Mouse (Mus musculus) right cerebral cortex, postnatal 36 days (tissue): ENCODE data around the gene Tmem39a.

Source experiments
- DNase-seq, 2 experiments: peaks; one replicate each; pipeline ENCODE4 v3.0.0; 2022; ENCODE audit warnings: low spot score in 2 of 2, mixed read lengths in 1 of 2

Tmem39a gene

DNA sequence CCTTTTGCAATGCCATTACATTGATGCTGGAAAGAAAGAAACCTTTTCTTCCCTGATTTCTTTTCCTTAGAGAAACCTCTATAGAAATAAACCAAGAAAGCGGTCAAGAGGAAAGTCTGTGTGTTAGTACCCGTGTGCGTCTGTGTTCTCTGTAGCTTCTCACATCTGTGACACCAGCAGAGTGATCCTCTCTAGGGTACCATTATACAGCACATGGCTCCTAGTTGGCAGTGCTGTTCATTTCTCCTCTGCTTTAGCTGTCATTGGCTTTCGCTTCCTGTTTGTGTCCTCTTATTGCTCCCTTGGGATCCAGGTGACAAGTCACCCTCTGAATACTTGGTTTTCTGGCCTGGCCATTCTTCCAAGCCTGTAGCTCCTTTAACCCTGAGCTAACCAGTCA lies 29.1 kb downstream of the Tmem39a start:
- DNase-seq, result no peak

DNA sequence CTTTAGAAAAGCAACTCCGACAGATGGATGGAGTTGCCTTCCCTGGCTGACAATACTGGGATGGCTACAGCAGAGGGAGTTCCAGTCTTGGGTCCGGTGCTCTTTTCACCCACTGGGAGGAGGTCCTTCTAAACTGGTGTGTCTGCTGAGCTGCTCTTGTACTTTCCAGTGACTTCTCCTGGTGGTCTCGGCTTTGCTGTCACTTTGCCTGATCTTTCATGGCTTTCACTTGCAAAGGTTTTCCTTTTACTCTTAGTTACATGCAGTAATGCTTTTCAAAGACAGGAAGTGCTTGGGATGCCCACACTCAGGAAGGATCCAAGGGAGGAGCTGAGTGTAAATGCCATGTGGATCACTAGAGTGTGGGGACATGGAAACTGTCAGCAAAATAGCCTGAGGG lies 33.0 kb downstream of the Tmem39a start:
- DNase-seq, result no peak

DNA sequence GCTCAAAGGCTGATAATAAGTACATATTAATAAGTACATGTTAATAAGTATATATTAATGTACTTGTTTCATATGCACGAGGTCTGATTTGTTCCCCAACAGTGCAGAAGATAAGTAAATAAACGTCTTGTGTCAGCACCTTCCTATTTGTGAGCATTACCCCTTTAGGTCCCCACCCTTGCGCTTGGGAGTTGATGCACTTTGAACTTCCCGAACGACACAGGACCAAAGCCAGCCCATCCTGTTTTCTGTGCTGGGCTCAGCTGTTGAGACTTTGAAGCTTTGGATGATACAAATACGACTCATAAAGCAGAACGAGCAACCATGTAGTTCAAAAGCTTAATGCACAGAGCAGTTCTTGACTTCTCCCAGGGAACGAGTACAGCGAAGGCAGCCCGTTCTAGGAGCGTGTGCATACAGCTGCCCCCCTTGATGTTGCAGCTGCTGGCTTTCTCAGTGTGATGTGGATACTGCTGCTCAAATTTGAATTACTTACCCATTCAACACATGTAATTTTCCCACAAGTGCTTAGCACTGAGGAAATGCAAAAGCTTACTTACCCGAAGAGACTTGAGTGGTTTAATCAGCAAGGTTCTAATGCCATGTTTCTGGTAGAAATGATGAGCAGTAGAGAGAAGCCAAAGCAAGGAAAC lies 33.7 kb downstream of the Tmem39a start:
- no peak for DNase-seq

DNA sequence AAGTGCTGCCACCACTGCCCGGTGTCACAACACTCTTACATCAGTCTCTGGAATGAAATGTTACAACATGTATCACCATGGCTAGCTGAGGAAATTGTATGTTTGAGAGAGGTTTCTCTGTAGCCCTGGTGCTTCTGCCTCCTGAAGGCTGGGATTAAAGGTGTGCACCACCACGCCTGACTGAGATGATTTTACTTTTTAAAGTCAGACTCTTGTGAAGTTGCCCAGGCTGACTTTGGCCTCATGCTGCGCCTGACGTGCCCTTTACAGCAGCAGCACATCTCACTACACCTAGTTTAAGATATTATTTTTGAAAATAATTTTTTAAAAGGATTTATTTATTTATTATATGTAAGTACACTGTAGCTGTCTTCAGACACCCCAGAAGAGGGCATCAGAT lies 34.4 kb downstream of the Tmem39a start:
- DNase-seq, result no peak

DNA sequence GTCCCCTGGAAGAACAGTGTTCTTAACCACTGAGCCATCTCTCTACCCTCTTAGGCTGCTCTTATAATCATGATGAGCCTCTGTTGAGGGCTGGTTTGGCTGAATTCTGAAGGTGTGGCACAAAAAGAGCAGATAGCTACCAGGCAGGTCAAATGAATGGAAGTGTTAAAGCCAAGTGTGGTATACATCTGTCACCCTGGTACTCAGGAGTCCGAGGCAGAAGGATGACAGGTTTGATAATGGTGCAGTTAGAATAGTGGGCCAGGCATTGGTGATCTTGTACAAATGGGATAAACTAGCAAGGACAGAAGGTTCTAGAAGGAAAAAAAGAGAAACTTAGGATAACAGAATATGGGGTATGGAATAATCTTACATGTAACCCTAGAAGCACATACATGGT lies 35.9 kb downstream of the Tmem39a start:
- DNase-seq, result no peak

DNA sequence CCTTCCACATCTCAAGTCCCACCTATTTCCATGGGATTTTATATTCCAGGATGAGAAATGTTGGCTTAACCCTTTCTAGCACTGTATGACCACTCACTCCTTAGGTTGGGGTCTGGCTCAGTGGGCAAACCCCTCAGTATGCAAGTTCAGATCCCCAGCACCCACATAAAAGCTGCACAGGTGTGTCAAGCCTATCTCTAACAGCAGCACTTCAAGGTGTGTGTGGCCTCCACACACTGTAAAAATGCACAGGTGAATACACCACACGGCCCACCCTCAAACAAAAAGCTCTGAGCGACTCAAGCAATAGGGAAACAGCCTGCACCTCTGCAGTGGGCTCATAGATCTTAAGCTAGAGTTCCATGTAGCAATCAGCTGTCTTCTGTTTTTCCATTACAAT lies 37.6 kb downstream of the Tmem39a start:
- no peak for DNase-seq

DNA sequence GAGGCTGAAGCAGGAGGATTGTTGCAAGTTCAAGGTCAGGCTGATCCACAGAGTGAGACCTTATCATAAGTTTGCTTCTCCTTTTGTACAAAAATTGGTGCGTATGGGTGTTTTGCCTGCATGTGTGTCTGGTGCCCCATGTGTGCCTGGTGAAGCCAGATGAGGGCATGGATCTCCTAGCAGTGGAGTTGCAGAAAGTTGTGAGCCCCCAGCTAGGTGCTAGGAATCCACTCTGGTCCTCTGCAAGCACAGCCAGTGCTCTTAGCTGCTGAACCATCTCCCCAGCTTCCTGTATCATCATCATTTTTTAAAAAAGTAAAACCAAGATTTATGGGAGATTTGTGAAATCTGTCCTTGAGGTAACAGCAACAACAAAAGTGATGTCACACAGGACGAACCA lies 38.2 kb downstream of the Tmem39a start:
- DNase-seq, result no peak

DNA sequence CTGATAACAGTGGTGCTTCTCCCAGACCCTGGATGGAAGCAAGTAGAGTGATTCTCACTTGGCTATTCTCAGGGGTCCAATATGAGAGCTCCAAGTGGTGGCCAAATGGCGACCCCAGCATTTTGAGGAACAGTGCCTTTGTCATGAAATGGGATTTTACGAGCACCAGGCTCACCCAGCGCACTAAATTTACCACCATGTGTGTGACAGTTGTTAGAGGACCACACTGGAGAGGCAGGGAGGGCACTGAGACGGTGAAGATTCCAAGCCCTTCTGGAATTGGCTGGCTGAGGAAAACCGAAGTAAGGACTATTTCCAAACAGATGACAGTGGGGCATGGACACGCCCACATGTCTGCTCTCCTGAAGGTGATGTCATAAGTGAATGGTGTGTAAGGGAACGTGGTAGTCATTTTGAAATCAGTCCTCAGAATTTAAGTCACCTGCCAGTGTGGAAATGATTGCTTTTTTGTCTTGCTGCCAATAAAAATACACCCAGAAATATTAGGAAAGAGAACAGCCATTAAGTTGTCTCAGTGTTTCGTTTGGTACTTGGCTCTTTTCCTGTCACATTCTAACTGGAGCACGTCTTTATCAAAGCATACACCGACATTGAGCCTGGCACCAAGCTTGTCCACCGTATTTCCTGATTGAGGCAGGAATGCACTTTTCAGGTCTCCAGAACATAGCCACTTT lies 40.6 kb downstream of the Tmem39a start:
- no peak for DNase-seq

DNA sequence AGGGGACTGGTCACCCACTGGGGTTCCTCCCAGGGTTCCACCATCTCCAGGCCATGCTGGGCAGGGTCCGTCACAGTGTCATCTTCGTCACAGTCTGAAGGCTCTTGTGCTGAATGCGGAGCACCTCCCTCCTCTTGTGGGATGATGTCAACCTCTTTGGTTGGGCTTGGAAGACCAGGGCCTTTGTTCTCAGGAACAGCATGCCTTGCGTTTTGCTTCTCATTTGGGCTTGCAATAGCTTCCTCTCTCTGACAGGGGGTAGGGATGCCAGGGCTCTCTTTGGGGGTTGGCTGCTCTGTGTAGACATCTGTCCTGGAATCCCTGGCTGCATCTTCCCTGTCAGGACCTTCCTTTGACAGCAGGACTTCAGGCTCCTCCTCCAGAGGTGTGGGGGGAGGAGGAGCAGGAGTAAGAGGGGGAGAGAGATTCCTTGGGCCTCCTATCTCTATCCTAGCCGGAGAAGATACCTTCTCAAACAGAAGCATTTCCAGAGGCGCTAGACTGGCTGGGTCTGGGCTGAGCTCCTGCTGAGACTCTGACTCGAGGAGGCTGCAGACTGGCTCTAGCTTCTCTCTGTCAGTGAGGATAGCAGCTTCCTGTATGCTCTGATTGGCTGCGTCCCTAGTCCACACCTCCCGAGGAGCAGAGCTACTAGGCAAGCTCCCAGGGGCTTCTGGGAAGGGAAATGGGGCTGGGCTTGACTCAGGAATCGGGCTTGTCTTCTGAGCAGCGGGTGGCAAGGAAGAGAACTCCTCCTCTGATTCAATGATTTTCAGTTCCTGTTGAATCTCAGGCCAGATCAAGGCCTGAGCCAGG lies 44.7 kb downstream of the Tmem39a start:
- peak in 1 of 2 experiments; percentile 16 for DNase-seq

DNA sequence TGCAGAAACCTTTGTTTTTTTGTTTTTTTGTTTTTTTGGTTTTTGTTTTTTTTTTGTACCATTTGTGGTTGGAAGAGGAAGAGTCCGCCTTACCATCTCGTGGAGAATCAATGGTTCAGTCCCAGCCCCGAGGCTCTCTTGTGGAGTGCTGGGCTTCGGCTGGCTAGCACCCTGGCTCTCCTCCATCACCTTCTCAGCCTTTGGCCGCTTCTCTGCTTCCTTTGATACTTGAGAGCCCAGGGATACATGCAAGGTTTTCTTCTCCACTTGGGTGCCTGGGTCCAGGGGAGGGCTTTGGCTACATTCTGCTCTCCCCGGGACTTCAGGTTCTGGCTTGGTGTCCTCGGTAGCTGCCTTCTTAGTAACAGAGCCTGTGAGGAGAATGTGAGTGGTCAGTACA lies 48.0 kb downstream of the Tmem39a start:
- DNase-seq, result no peak

DNA sequence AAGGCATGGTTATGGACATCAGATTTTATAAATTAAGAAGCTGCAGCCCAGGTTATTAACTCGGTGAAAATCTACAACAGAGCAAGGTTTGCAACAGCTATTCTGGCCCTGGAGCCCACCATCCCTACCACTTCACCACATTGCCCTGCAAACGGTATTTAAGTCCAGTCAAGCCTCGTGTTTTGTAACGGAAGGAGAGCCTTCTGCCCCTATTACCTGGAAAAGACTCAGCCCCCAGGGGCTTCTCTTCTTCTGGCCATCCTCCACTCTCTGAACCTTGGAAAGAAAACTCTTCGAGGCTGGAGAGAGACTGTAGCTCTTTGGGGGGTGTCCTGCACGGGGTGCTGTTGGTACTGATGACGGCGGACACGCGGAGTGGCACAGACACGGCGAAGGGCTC lies 50.2 kb downstream of the Tmem39a start:
- DNase-seq, result no peak

DNA sequence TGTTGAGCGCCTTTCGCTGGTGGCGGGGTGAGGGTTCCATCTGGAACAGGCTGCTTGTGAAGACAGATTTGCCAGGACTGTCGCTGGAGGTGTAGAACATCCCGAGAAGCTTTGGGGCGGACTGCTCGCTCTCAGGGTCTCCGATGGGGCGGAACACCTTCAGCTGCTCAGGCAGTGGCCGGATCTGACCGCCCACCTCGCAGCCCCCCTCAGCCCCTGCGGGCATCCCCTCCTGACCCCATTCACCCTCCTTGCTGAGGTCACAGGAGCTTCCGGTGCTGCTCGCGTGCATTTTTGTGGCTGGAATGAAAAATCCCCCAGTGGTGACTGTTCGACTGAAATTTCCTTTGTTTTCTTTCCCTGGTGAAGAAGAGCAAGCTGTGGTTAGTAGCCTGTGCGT lies 50.6 kb downstream of the Tmem39a start:
- DNase-seq, result no peak

DNA sequence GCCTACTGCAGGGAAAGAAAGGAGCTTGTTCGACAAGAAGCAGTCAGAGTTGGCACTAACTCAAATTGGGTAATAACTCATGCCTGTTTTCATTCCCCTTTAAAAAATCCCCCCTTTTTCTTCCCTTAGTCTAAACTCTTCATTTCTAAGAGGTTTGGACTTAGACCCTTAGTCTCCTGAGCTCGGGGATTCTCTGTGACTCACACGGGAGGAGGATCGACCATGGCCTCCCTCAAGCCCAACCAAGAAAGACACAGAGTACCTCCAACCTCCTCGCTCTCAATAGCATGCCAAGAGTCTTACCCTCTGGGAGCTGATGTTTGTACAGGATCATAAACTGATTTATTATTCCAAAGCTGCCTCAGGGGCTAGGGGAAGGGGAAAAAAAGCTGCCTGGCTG lies 54.1 kb downstream of the Tmem39a start:
- no peak for DNase-seq

DNA sequence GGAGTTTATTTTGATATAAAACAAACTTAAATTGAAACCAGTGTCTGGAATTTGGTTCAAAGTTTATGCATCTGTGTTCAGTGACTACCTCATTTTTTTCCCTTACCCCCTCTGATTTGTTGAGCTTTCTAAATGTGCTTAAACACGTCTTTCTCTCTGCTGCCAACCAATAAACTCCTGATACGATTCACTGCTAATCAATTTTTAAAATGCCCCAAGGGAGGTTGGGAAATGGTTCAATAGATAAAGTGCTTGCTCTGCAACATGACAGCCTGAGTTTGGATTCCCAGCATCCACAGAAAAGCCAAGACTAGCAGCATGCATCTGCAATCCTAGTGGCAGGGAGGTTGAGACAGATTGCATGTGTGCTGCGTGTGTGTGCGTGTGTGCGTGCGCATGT lies 55.1 kb downstream of the Tmem39a start:
- DNase-seq, result no peak

DNA sequence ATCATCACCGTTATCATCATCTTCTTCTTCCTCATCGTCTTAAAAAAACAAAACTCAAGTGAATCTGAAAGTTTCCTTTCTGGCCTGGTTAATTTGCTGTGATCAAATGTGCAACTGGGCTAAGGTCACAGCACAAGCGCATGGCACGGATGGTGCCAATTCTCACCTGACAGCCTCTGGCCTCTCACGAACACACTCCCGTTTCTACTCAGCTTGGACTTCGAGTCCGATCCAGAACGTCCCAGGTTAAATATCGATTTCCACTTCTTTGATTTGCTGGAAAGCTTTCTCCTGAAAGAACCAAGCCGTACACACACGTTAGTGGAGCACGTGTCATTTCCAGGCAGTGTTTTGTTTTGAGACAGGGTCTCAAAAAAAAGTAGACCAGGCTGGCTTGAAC lies 59.5 kb downstream of the Tmem39a start:
- DNase-seq, result no peak

DNA sequence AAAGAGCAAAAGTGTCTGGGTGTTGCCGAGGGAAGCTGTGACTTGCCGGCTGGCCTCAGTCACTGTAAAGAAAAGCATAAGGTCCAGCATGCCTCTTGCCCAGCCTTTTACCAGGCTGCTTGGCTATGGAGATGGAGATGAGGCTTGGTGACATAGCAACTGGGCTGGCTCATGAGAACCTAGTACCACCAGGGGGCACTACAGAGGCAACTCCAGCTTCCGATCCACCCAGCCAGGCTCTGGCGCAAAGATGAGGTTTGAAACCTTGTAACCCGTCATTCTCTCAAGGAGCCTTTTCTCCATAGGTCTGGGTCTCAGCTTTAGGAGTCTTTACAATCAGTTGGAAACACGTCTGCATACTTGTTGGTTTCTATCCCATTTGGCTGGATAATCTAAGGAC lies 60.6 kb downstream of the Tmem39a start:
- DNase-seq, result peak; percentile 57 to 60

DNA sequence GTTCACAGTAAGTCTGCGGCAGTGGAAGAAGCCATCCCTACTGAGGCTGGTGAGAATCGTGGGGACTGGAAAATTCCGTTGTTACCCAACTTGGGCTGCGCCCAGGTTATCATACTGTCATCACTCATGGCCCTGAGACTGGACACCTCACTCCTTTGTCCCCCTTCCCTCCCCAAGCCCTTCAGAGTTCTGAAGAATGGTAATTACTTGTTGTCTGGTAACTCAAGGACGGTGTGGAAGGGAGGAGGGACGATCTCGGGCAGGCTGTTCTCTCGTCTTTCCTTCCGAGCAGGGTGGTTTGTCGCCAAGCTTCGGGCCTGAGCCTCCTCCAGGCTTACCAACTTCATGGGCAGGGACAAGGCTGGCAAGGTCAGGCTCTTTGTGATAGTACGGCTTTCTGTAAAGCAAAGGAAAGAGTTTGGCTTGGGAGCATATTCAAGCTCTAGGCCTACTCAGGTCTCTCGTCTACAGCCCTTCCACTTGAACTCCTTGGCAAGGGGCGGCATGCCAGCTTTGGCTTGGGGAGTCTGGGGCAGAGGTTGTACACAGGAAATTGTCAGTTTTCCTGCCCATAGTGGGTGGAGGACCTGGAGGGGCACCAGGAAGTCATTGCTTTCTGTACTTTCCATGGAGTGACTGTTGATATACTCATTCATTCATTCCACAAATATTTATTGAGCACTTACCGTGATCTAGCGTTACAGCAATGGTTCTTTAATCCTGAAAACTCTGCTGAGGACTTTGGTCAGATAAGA lies 62.4 kb downstream of the Tmem39a start:
- no peak for DNase-seq

DNA sequence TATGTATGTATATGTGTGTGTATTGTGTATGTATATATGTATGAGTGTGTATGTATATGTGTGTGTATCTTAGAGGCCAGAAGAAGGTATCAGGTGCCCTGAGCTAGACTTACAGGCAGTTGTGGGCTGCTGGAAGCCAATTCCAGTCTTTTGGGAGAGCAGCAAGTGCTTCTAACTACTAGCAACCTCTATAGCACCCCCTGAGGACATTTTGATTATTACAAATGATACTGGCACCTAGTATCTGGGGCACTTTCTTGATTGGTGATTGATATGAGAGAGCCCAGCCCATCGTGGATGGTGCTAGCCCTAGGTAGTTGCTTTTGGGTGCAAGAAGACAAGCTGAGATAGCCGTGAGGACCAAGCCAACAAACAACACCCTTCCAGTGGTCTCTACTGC lies 63.8 kb downstream of the Tmem39a start:
- DNase-seq, result no peak

DNA sequence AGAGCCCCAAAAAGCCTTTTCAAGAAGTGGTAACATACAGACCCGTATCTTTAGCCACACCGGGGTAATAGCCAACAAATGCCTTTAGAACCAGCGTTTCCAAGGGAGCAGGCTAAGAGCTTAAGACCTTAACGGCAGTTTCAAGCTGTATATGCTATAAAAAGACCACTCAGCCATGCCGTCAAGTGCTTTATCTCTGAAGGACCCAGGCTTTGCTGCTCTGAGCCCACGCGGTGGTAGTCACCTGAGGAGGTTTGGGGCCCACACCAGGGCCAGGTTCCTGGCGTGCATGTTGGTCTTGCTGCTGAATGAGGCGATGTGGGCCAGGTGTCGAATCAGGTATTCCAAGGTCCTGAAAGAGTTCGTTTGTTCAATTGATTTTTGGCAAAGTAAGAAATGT lies 65.8 kb downstream of the Tmem39a start:
- DNase-seq, result no peak

DNA sequence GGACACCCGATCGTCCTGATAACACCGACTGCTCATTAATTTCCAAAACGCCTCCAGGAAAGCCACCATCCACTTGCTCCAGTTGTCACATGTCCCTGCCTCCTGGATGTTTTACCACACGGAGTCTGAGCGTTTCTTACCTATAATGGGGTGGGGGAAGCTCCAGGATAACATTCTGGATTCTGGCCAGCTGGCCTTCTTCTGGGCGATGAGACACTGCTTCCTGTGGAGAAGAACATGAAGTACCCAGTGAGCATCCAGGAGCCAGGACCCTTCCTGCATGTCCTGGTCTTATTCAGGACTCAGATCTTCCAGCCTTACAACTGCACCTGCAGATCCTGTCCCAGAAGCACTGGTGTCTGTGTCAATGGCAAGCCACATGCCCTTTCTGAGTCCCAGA lies 66.9 kb downstream of the Tmem39a start:
- DNase-seq, result no peak

DNA sequence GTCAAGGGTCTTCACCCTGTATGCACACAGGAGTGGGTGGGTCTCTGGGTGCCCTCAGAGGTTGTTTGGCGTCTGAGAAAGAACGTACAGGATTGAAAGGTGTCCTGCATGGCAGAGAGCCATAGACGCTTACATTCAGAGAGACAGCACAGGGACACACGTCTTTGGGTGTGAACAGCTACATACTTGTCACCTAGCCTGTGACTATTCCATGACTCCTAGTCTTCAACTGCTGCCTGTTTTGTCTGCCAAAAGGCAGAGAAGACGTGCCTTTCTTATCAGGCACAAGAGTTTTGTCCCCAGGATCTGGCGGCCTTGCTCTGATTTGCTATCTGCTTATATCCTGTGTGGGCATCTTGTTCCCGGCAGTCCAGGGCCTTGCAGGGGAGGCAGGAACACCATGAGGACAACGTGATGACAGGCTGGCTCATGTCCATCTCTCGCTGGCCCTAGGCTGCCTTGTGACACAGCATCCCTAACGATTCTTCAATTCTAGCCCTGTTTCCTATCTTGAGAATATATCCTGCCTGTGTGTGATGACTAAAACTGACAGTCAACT lies 67.4 kb downstream of the Tmem39a start:
- no peak for DNase-seq

DNA sequence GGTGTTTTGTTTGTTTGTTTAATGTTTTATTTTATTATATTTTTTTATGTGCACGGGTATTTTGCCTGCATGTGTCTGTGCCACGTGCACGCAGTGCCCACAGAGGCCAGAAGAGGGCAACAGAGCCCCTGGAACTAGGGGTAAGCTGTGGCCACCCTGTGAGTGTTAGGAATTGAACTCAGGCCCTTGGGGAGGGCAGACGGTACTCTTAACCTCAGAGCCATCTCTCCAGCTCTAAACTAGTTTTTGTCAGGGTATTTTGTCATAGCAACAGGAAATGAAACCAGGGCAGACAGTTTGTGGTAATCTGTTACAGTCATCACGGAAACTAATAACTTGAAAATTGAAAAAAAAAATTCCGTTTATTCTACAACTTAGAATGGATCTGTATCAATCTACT lies 73.6 kb downstream of the Tmem39a start:
- DNase-seq, result no peak
